Mouse (Mus musculus) hindbrain, embryonic 11.5 days (tissue): Measurements from ENCODE around the gene Tmc3. TPM values are rescaled to one million over a fixed set of nuclear protein-coding genes. Genes with fewer than 3 reads are reported as not detected.

Experiments used
- ATAC-seq: fragments of 200-750 bp; cut with Nextera tagmentation; 2 replicates; pipeline ENCODE4 v1.8.0; 2017; ENCODE audit warnings: mild to moderate bottlenecking, moderate TSS enrichment, moderate library complexity; ENCODE audit not compliant: low FRiP score
- DNase-seq: peaks from one replicate; pipeline ENCODE4 v3.0.0-alpha.2; 2015; ENCODE audit warnings: low spot score
- H3K27ac ChIP-seq: fragments of 300-500 bp; sonication (generic); 2 replicates; pipeline ENCODE4 v1.5.1; 2014; ENCODE audit warnings: mild to moderate bottlenecking, low read depth, low read length
- H3K27me3 ChIP-seq: fragments of 300-500 bp; sonication (generic); 2 replicates; pipeline ENCODE4 v1.6.1; 2014; ENCODE audit warnings: mild to moderate bottlenecking, low read length, moderate library complexity, mixed read lengths; ENCODE audit not compliant: control insufficient read depth, insufficient read depth
- H3K36me3 ChIP-seq: fragments of 300-500 bp; sonication (generic); 2 replicates; pipeline ENCODE4 v1.6.1; 2014; ENCODE audit warnings: mild to moderate bottlenecking, low read length, moderate library complexity, mixed read lengths; ENCODE audit not compliant: control insufficient read depth, insufficient read depth
- H3K4me1 ChIP-seq: fragments of 300-500 bp; sonication (generic); replicated peaks from 2 replicates; pipeline ENCODE4 v1.6.1; 2014; ENCODE audit warnings: low read length, mixed read lengths; ENCODE audit not compliant: control insufficient read depth, insufficient read depth
- H3K4me2 ChIP-seq: fragments of 300-500 bp; sonication (generic); replicated peaks from 2 replicates; pipeline ENCODE4 v1.6.1; 2014; ENCODE audit warnings: mild to moderate bottlenecking, low read depth, low read length
- H3K4me3 ChIP-seq: fragments of 300-500 bp; sonication (generic); 2 replicates; pipeline ENCODE4 v1.5.1; 2014; ENCODE audit warnings: low read depth, low read length
- H3K9ac ChIP-seq: fragments of 300-500 bp; sonication (generic); 2 replicates; pipeline ENCODE4 v1.6.1; 2014; ENCODE audit warnings: low read depth, low read length
- H3K9me3 ChIP-seq: fragments of 300-500 bp; sonication (generic); 2 replicates; pipeline ENCODE4 v1.6.1; 2016; ENCODE audit warnings: low read length; ENCODE audit not compliant: control insufficient read depth
- WGBS: fragments of 180-500 bp; shearing (Covaris S2); extraction: QIAGEN DNeasy Blood & Tissue Kit; methylation state at CpG from one replicate; pipeline ENCODE4 v1.1.7; 2014; 5-methylcytosine and 5-hydroxymethylcytosine counted together
- polyA plus RNA-seq: library from polyadenylated mRNA; unstranded; fragments of >200 nt; fragmentation: Nextera tagmentation; extraction: Ambion mirVana; gene quantifications from 2 replicates; pipeline ENCODE4 v1.2.1, GENCODE M21; 2014

The Tmc3 gene
- polyA plus RNA-seq, 1 experiment from 2014 or later = 1.5 TPM

DNA sequence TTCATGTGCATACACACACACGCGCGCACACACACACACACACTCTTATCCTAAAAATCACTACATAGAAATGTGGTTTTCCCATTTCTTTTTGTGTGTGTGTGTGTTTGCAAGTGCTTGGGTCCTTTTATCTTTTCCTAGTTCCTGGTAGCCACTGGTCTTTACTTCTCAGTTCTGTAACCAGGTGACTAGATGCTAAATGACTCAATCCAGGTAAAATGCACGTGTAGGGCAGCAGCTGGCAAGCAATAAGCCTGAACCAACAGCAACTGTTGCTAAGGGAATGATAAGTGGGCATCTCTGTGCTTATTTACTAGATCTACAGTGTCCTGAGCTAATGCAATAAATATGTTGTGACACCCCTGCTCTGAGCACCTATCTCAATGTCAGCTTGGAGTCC lies 42.6 kb downstream of the Tmc3 start:
- Histone ChIP-seq H3K4me3 (no peak overlapping the region), H3K36me3 (no peaks in the 10 kb centered on the region), H3K27me3 (no peaks in the 10 kb centered on the region), H3K4me2 (no peak overlapping the region), H3K9me3 (no peaks in the 10 kb centered on the region), H3K27ac (no peak overlapping the region), H3K9ac (no peak overlapping the region), H3K4me1 (no peaks in the 10 kb centered on the region)
- no peak for ATAC-seq
- DNase-seq = no peak
- 89% methylated on average over 4 of the region's 4 CpGs for WGBS

DNA sequence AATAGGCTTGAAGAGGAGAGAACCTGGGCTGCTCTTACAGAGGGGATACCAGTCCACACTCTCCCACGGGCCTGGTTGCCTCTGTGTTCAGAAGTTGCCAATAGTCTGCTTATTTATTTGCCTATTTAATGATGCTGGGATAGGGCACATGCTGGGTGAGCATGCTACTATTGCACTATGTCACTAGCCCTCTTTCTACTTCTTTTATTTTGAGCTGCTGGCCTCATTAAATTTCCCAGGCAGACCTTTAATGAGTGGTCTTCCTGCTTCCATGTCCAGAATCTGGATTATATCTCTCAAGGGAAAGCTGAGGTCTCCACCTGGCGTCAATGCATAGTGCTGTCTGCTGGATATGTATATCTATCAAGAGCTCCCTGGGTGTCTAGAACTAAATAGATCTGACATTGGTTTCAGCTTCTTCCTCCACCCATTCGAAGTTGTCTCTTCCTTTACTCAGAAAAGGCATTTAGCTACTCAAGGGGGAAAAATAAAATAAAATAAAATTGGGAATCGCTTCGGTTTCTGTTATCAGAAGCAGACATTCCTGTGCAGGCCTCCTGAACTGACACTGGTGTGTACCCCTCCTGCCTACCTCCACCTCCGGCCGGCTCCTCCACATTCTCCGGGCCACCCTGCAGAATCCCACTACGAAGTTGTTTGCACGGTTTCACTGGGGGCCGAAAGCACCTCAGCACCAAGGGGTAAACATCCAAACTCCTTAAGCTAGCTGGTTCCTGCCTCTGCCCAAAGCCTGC lies 46.5 kb downstream of the Tmc3 start:
- 21% methylated on average over 11 of the region's 11 CpGs for WGBS
- Histone ChIP-seq H3K9me3 (no peaks in the 10 kb centered on the region), H3K4me2 (peak overlapping the region; percentile 73), H3K4me3 (peak overlapping the region; percentile 58), H3K27ac (no peak overlapping the region), H3K36me3 (no peaks in the 10 kb centered on the region), H3K9ac (peak overlapping the region; percentile 56), H3K27me3 (no peaks in the 10 kb centered on the region), H3K4me1 (no peaks in the 10 kb centered on the region)
- DNase-seq (no peak), ATAC-seq (peak; percentile 41; the same call in 1 of the 2 replicates)

GRCm38 (mm10) chr7:83631828-83632681 lies 47.3 kb downstream of the Tmc3 start, which contains the start of gene Stard5:
Gene Stard5, plus strand, starts transcription at chr7:83631959.
- Histone ChIP-seq H3K4me3 (peak within 1 kb of the TSS; percentile 58), H3K9ac (peak within 1 kb of the TSS; percentile 65), H3K4me2 (peak within 1 kb of the TSS; percentile 73), H3K27ac (no peak within 1 kb of the TSS), H3K27me3 (no peaks in the 10 kb centered on the region), H3K9me3 (no peaks in the 10 kb centered on the region), H3K4me1 (no peaks in the 10 kb centered on the region), H3K36me3 (no peaks in the 10 kb centered on the region)
- WGBS = under 1% methylated on average over 35 of the region's 35 CpGs
- DNase-seq (peak; percentile 93), ATAC-seq (peak; percentile 98)

DNA sequence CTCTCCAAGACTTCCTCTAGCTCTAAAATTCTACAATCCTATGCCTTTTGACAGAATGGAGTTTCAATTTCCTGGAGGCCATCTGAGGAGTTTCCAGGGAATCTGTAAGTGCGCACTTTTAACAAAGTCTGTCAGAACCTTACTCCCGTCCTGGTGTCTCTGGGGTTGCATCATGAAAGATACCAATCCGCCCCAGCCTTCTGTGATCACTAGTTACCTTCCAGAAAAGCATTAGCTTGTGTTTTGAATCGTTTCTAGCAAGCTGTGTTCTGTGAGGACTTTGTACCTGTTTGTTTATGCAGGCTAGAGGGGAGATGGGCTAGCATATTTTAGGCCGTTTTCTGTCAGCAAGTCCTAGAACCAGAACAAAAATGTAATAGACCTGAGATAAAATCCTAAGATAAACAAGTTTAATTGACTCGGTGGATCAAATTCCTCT lies 48.0 kb downstream of the Tmc3 start:
- DNase-seq = no peak
- WGBS = 58% methylated on average over 6 of the region's 6 CpGs
- Histone ChIP-seq H3K9me3 (no peaks in the 10 kb centered on the region), H3K27ac (no peak overlapping the region), H3K36me3 (no peaks in the 10 kb centered on the region), H3K9ac (no peak overlapping the region), H3K4me1 (no peaks in the 10 kb centered on the region), H3K27me3 (no peaks in the 10 kb centered on the region), H3K4me3 (no peak overlapping the region), H3K4me2 (peak overlapping the region; percentile 73; the same call in 1 of the 2 replicates)
- no peak for ATAC-seq

DNA sequence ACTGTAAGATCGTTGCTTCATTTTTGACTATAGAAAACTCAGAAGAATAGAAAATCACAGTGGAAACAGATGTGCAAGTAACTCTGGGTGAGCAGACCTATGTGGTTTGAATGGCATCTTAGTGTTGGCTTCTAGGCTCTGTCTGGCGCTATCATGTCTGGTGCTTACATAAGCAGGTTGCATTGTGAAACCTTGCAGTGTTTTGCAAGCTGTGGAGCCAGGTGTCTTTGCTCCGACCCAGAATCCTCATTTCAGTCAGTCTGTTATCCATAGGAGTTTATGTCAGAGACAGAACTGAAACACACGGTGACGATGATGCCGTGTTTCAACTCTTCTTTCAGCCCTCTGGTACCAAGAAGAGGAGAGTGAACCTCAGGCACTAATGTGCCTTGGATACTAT lies 49.1 kb downstream of the Tmc3 start:
- no peak for DNase-seq
- Histone ChIP-seq H3K27ac (no peak overlapping the region), H3K27me3 (no peaks in the 10 kb centered on the region), H3K9ac (no peak overlapping the region), H3K4me1 (no peaks in the 10 kb centered on the region), H3K4me2 (no peak overlapping the region), H3K9me3 (no peaks in the 10 kb centered on the region), H3K36me3 (no peaks in the 10 kb centered on the region), H3K4me3 (no peak overlapping the region)
- no peak for ATAC-seq
- WGBS = 95% methylated on average over 6 of the region's 6 CpGs

DNA sequence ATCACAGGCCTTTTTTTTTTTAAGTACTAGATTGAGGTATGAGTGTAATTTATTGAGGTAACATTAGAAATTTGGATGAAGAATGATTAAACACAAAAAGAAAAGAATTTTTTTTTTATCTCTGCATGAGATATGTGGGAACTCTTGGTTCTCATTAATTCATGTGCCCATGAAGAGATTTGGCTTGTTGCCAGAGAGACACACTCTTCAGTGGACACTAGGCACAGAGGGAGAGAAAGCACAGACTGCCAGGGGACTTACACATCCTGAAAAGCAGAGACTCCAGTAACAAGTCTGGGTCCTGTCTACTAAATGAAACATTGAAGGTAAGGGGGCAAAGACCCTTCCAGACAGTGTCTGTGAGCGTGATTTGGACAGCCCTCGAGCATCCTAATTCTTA lies 51.0 kb downstream of the Tmc3 start:
- H3K36me3 ChIP-seq = no peaks in the 10 kb centered on the region
- no peaks in the 10 kb centered on the region for H3K9me3 ChIP-seq
- no peak overlapping the region for H3K4me3 ChIP-seq
- no peak for DNase-seq
- 93% methylated on average over 2 of the region's 2 CpGs for WGBS
- ATAC-seq = no peak
- H3K4me1 ChIP-seq = no peaks in the 10 kb centered on the region
- H3K27ac ChIP-seq = no peak overlapping the region
- no peak overlapping the region for H3K4me2 ChIP-seq
- H3K27me3 ChIP-seq = no peaks in the 10 kb centered on the region
- H3K9ac ChIP-seq = no peak overlapping the region

DNA sequence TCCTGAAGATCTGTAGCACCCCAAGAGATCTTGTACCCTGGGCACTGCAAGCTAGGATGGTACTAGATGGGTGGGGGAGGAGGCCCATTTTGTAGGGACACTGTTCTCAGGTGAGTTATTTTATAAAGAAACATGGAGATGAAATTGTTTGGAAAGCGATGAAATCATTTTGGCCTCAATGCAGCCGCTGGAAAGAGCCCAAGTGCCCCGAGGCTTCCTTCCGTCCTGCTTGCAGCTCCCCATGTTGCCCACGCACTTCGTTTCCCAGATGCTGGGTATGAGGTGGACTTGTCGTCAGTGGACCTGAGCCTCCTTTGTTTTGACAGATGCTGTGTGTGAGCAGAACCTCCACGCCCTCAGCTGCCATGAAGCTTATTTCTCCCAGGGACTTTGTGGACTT lies 51.7 kb downstream of the Tmc3 start:
- Histone ChIP-seq H3K9me3 (no peaks in the 10 kb centered on the region), H3K4me3 (no peak overlapping the region), H3K36me3 (no peaks in the 10 kb centered on the region), H3K27ac (no peak overlapping the region), H3K27me3 (no peaks in the 10 kb centered on the region), H3K4me1 (no peaks in the 10 kb centered on the region), H3K9ac (no peak overlapping the region), H3K4me2 (no peak overlapping the region)
- DNase-seq (no peak), ATAC-seq (no peak)
- 90% methylated on average over 8 of the region's 8 CpGs for WGBS

- no peak for DNase-seq
- WGBS = 87% methylated on average over 8 of the region's 8 CpGs
- Histone ChIP-seq H3K36me3 (no peaks in the 10 kb centered on the region), H3K27me3 (no peaks in the 10 kb centered on the region), H3K4me3 (no peak overlapping the region), H3K4me2 (no peak overlapping the region), H3K27ac (no peak overlapping the region), H3K9ac (no peak overlapping the region), H3K4me1 (no peaks in the 10 kb centered on the region), H3K9me3 (no peaks in the 10 kb centered on the region)
- ATAC-seq = no peak
Measured at GRCm38 (mm10) chr7:83637781-83638583, 53.3 kb downstream of the Tmc3 start.
